7 mouse cellular contexts compared by ENCODE assay signal in genomic region chrX:144318164-144318979, GRCm38 (mm10). TPM values are rescaled to one million over a fixed set of nuclear protein-coding genes. Genes with fewer than 3 reads are reported as not detected.
DNase-seq lines count a peak whose midpoint lies in the region; ATAC-seq and TF ChIP-seq lines count a peak whose summit lies in the region.

No protein-coding gene starts in this region.

- H3K9ac ChIP-seq in heart, embryonic 15.5 days, result peak overlapping the region; percentile 66
- peak overlapping the region; percentile 71 for H3K9ac ChIP-seq in limb, embryonic 12.5 days (replicated peaks)
- H3K9ac ChIP-seq in midbrain, embryonic 12.5 days (replicated peaks), result peak overlapping the region; percentile 67

- 16% methylated on average over 49 of the region's 53 CpGs for WGBS in embryonic facial prominence, embryonic 10.5 days
- 13% methylated on average over 49 of the region's 53 CpGs for WGBS in heart, embryonic 15.5 days
- 20% methylated on average over 49 of the region's 53 CpGs for WGBS in limb, embryonic 12.5 days
- WGBS in midbrain, embryonic 12.5 days, result 27% methylated on average over 39 of the region's 53 CpGs

- H3K4me2 ChIP-seq in heart, embryonic 15.5 days, result peak overlapping the region; percentile 88
- peak overlapping the region; percentile 75 for H3K4me2 ChIP-seq in limb, embryonic 12.5 days
- peak overlapping the region; percentile 82 for H3K4me2 ChIP-seq in midbrain, embryonic 12.5 days (replicated peaks)

- H3K4me1 ChIP-seq in E14TG2a.4 (replicated peaks; ENCODE audit: low read depth, low read length), result peaks cover 41% of the 10 kb centered on the region
- H3K4me1 ChIP-seq in embryonic facial prominence, embryonic 10.5 days, result peaks cover 19% of the 10 kb centered on the region
- no peaks in the 10 kb centered on the region for H3K4me1 ChIP-seq in heart, embryonic 15.5 days (replicated peaks)
- H3K4me1 ChIP-seq in limb, embryonic 12.5 days (replicated peaks), result no peaks in the 10 kb centered on the region
- H3K4me1 ChIP-seq in midbrain, embryonic 12.5 days, result 0 out of 2 replicates have a peak, but pooled peaks cover 3% of the 10 kb centered on the region

- peak; percentile 65 for ATAC-seq in heart, embryonic 15.5 days (replicated peaks; ENCODE audit: insufficient number of reproducible peaks, insufficient read depth, low FRiP score, low read depth)
- ATAC-seq in limb, embryonic 12.5 days (ENCODE audit: insufficient number of reproducible peaks, insufficient read depth, low FRiP score, low TSS enrichment, low read depth), result peak; percentile 71
- peak; percentile 84 for ATAC-seq in midbrain, embryonic 12.5 days (ENCODE audit: low FRiP score, low read depth)

- TF ChIP-seq CTCF in E14TG2a.4 (conservative IDR thresholded peaks at IDR 0.05; ENCODE audit: low read length), result no peak

- H3K4me3 ChIP-seq in E14TG2a.4 (replicated peaks; ENCODE audit: low read length), result peak overlapping the region; percentile 89
- H3K4me3 ChIP-seq in embryonic facial prominence, embryonic 10.5 days, result peak overlapping the region; percentile 76
- H3K4me3 ChIP-seq in heart, embryonic 15.5 days, result peak overlapping the region; percentile 70
- peak overlapping the region; percentile 61 for H3K4me3 ChIP-seq in limb, embryonic 12.5 days (replicated peaks)
- H3K4me3 ChIP-seq in midbrain, embryonic 12.5 days, result peak overlapping the region; percentile 60

- peaks cover 33% of the 10 kb centered on the region for H3K36me3 ChIP-seq in E14TG2a.4 (ENCODE audit: insufficient read depth, low read length)
- no peaks in the 10 kb centered on the region for H3K36me3 ChIP-seq in embryonic facial prominence, embryonic 10.5 days (replicated peaks)
- H3K36me3 ChIP-seq in heart, embryonic 15.5 days, result no peaks in the 10 kb centered on the region
- H3K36me3 ChIP-seq in limb, embryonic 12.5 days, result no peaks in the 10 kb centered on the region
- H3K36me3 ChIP-seq in midbrain, embryonic 12.5 days, result no peaks in the 10 kb centered on the region

- H3K27me3 ChIP-seq in E14TG2a.4 (ENCODE audit: insufficient read depth, low read length), result no peaks in the 10 kb centered on the region
- peaks cover 17% of the 10 kb centered on the region; the same call in 1 of the 2 replicates for H3K27me3 ChIP-seq in embryonic facial prominence, embryonic 10.5 days (replicated peaks; ENCODE audit: low read depth, poor library complexity, severe bottlenecking)
- H3K27me3 ChIP-seq in heart, embryonic 15.5 days, result no peaks in the 10 kb centered on the region
- peaks cover 15% of the 10 kb centered on the region for H3K27me3 ChIP-seq in limb, embryonic 12.5 days
- no peaks in the 10 kb centered on the region for H3K27me3 ChIP-seq in midbrain, embryonic 12.5 days

- DNase-seq in ZHBTc4 (ENCODE audit: low read depth, low spot score), result peak; percentile 70
- DNase-seq in embryonic facial prominence, embryonic 10.5 days (ENCODE audit: low spot score), result peak; percentile 53
- DNase-seq in spleen, postnatal 36 days (ENCODE audit: low spot score in 2 of 2), result peak; percentile 3 to 8

- peak overlapping the region; percentile 86 for H3K27ac ChIP-seq in embryonic facial prominence, embryonic 10.5 days (replicated peaks)
- peak overlapping the region; percentile 73 for H3K27ac ChIP-seq in heart, embryonic 15.5 days
- H3K27ac ChIP-seq in limb, embryonic 12.5 days, result peak overlapping the region; percentile 82
- H3K27ac ChIP-seq in midbrain, embryonic 12.5 days (replicated peaks), result 0 out of 2 replicates have a peak overlapping the region, but pooled peaks have one; percentile 15

- no peaks in the 10 kb centered on the region for H3K9me3 ChIP-seq in E14TG2a.4 (ENCODE audit: low read length)
- no peaks in the 10 kb centered on the region for H3K9me3 ChIP-seq in embryonic facial prominence, embryonic 10.5 days
- H3K9me3 ChIP-seq in heart, embryonic 15.5 days (replicated peaks), result no peaks in the 10 kb centered on the region
- no peaks in the 10 kb centered on the region for H3K9me3 ChIP-seq in limb, embryonic 12.5 days
- H3K9me3 ChIP-seq in midbrain, embryonic 12.5 days, result no peaks in the 10 kb centered on the region

RNA-seq across cellular contexts. Expression of gene Alg13, which starts 0.8 kb away (rescaled TPM):
- polyA plus RNA-seq in embryonic facial prominence, embryonic 10.5 days (2016; fragmentation: Nextera tagmentation; extraction: Ambion mirVana), result 28.2 and 28.4 TPM in 2 replicates
- polyA plus RNA-seq in heart, embryonic 15.5 days (2015; fragmentation: Nextera tagmentation; extraction: Ambion mirVana), result 10.1 and 12.6 TPM in 2 replicates
- polyA plus RNA-seq in limb, embryonic 12.5 days (2016; fragmentation: Nextera tagmentation; extraction: Ambion mirVana), result 30.2 and 31.8 TPM in 2 replicates
- polyA plus RNA-seq in midbrain, embryonic 12.5 days (2016; fragmentation: Nextera tagmentation; extraction: Ambion mirVana), result 20.5 and 21.4 TPM in 2 replicates

Comparison
In these comparisons a context has a peak if more than half of its experiments do, and no peak if none do; other contexts are left out.
1. Peak in every context shown above with its lines: DNase-seq, ATAC-seq, H3K4me3 ChIP-seq and H3K27ac ChIP-seq.
2. DNase-seq: peak in every context shown above with its lines; median percentile 70 in ZHBTc4; 53 in embryonic facial prominence, embryonic 10.5 days; 6 in spleen, postnatal 36 days.
3. H3K27ac ChIP-seq: peak in every context shown above with its lines; median percentile 86 in embryonic facial prominence, embryonic 10.5 days; 82 in limb, embryonic 12.5 days; 73 in heart, embryonic 15.5 days; 15 in midbrain, embryonic 12.5 days.